Mouse (Mus musculus): Measurements from ENCODE around the gene 5430402E10Rik. TPM values are rescaled to one million over a fixed set of nuclear protein-coding genes. Genes with fewer than 3 reads are reported as not detected.
"Not testable (repeated sequence)": the region's sequence is repeated elsewhere in the genome, so short reads cannot be mapped to it uniquely, and the experiment has no call there.

Gene 5430402E10Rik
- not detected in 2 replicates for polyA plus RNA-seq (2014; fragmentation: Nextera tagmentation; extraction: Ambion mirVana)

- not testable (repeated sequence) for H3K27ac ChIP-seq (ENCODE audit: low read depth, low read length); H3K4me2 ChIP-seq (ENCODE audit: low read depth, low read length, severe bottlenecking); DNase-seq (ENCODE audit: low spot score); H3K4me1 ChIP-seq (replicated peaks; ENCODE audit: control insufficient read depth, insufficient read depth, low read length); H3K9ac ChIP-seq (ENCODE audit: low read length); H3K27me3 ChIP-seq (ENCODE audit: control insufficient read depth, insufficient read depth, low read length); H3K4me3 ChIP-seq (ENCODE audit: low read depth, low read length); H3K9me3 ChIP-seq (ENCODE audit: control insufficient read depth, low read length); H3K36me3 ChIP-seq (ENCODE audit: control insufficient read depth, insufficient read depth, low read length); ATAC-seq (replicated peaks; ENCODE audit: low FRiP score)
- WGBS: 80% methylated on average over 1 of the region's 1 CpGs
Measured at GRCm38 (mm10) chrX:77924962-77925361, at the start of gene 5430402E10Rik. Gene 5430402E10Rik, minus strand, starts transcription at chrX:77925062.

GRCm38 (mm10) chrX:77880033-77880432, 44.8 kb downstream of the 5430402E10Rik start:
- ATAC-seq (replicated peaks; ENCODE audit: low FRiP score): not testable (repeated sequence)
- 48% methylated on average over 2 of the region's 4 CpGs for WGBS

More at GRCm38 (mm10) chrX:77880033-77880432, 44.8 kb downstream of the 5430402E10Rik start:
- not testable (repeated sequence) for H3K36me3 ChIP-seq (ENCODE audit: control insufficient read depth, insufficient read depth, low read length); H3K4me1 ChIP-seq (replicated peaks; ENCODE audit: control insufficient read depth, insufficient read depth, low read length); H3K4me2 ChIP-seq (ENCODE audit: low read depth, low read length, severe bottlenecking); H3K9ac ChIP-seq (ENCODE audit: low read length); H3K4me3 ChIP-seq (ENCODE audit: low read depth, low read length); H3K27ac ChIP-seq (ENCODE audit: low read depth, low read length); H3K27me3 ChIP-seq (ENCODE audit: control insufficient read depth, insufficient read depth, low read length); H3K9me3 ChIP-seq (ENCODE audit: control insufficient read depth, low read length); DNase-seq (ENCODE audit: low spot score)

Other genes with a start within 250 kb of the 5430402E10Rik start
- gene Prkx, start 128.8 kb downstream of the 5430402E10Rik start, polyA plus RNA-seq (2014; fragmentation: Nextera tagmentation; extraction: Ambion mirVana): 16.9 and 17.7 TPM in 2 replicates
- not detected in 2 replicates for gene Pbsn, start 71.4 kb downstream of the 5430402E10Rik start, polyA plus RNA-seq (2014; fragmentation: Nextera tagmentation; extraction: Ambion mirVana)
- gene Gm14744, start 60.3 kb downstream of the 5430402E10Rik start, polyA plus RNA-seq (2014; fragmentation: Nextera tagmentation; extraction: Ambion mirVana): not detected in 2 replicates
- gene Obp1a, start 166.3 kb upstream of the 5430402E10Rik start, polyA plus RNA-seq (2014; fragmentation: Nextera tagmentation; extraction: Ambion mirVana): not detected in 2 replicates
- gene Gm5938, start 200.4 kb upstream of the 5430402E10Rik start, polyA plus RNA-seq (2014; fragmentation: Nextera tagmentation; extraction: Ambion mirVana): not detected in 2 replicates

All from forebrain, embryonic 11.5 days (tissue).